Mouse (Mus musculus) C2C12 (cell line): ENCODE measurements around the gene Trim5.
"Not testable (repeated sequence)": the region's sequence is repeated elsewhere in the genome, so short reads cannot be mapped to it uniquely, and the experiment has no call there.

Source experiments
- CTCF ChIP-seq: IDR thresholded peaks from one replicate; pipeline ENCODE4 v1.5.1; 2011; ENCODE audit not compliant: control insufficient read depth, insufficient read depth, insufficient read length
- MAX ChIP-seq: IDR thresholded peaks from one replicate; pipeline ENCODE4 v1.6.1; 2011; ENCODE audit warnings: mild to moderate bottlenecking, control low read depth
- MYOD1 ChIP-seq: IDR thresholded peaks from one replicate; pipeline ENCODE4 v1.6.1; 2011; ENCODE audit warnings: low read depth; ENCODE audit not compliant: control insufficient read depth, insufficient read length
- MYOG ChIP-seq: IDR thresholded peaks from one replicate; pipeline ENCODE4 v1.6.1; 2011; ENCODE audit not compliant: control insufficient read depth, insufficient read length; ENCODE audit errors: extremely low read depth
- USF1 ChIP-seq: IDR thresholded peaks from one replicate; pipeline ENCODE4 v1.6.1; 2011; ENCODE audit warnings: low read depth, mild to moderate bottlenecking, control low read depth, moderate library complexity

GRCm38 (mm10) chr7:104287576-104288443 lies at the start of gene Trim5:
- not testable (repeated sequence) for TF ChIP-seq CTCF, USF1, MYOD1, MAX, MYOG
